Mouse (Mus musculus) fibroblast of lung, adult 2 months (primary cell): Measurements from ENCODE around the gene Ces1d.

Experiments
- DNase-seq: peaks from one replicate; pipeline ENCODE4 v3.0.0-alpha.2; 2011; ENCODE audit warnings: low read depth

Gene Ces1d

DNA sequence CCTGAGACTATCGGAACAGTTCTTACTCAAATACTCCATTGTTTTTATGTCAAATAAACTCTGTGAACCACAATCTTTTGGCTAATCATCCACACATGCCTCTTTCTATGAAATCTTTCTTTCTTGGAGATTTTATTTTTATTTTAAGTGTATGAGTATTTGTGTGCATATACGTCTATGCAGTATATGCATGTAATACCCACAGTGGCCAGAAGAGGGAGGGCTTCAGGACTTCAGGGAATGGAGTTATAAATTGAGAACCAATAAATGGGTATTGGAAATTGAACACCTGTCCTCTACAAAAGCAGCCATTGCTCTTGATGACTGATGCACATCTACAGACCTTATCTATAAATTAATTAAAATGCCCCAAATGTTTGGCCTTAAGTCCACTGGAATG is 65.4 kb downstream of the Ces1d start:
- DNase-seq, result no peak

DNA sequence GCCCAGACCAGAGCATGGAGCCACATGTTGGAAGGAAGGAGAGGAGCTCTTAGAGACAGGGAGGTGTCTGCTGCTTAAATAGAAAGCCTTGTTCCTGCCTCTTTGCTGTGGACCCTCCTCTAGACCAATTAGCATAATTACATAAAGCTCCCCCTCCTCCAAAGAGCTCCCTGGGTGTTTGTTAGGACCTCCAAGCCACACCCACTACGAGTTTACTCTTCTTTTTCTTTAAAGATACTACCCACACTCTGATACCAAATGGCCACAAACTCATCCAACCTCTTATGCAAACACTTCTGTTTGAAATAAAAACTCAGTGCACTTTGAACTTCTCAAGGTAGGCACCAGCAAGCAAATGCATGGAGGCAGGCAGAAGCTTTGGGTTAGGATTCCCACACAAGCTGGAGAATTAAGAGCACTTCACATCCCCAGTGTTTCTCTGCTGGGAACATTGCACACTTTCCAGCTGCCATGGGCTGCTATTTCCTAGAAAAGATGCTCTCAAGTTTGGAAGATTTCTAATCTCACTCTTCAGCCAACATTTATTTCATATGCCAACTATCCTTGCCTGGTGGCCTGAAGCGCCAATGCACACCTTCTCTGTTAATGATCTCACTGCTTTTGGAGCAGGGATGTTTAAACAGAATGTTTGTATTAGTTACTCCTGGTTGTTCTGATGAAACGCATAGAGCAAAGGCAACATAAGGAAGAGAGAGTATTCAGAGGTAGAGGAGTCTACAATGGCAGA is 66.2 kb downstream of the Ces1d start, which contains the start of gene Ces1c:
Gene Ces1c (minus strand): TSS at position 51 of the 748 bp plus-strand sequence.
- no peak for DNase-seq

DNA sequence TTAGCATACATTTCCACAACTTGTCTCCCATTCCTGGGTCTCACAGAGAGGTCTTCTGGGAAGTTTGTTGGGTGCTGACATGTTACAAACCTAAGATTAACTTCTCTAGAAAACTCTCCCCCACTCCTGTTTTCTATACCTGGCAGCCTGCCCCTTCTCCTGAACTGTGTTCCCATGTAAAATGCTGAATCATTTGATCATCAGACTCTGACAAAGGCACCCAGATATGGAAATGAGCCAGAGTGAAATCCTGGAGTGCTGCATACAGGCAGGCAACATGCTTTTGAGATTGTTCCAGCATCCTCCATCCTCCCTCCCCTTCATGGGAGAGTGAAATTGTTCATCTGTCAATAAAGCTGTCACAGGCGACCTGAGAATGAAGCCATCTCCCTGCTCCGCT is 71.2 kb downstream of the Ces1d start:
- DNase-seq, result no peak

DNA sequence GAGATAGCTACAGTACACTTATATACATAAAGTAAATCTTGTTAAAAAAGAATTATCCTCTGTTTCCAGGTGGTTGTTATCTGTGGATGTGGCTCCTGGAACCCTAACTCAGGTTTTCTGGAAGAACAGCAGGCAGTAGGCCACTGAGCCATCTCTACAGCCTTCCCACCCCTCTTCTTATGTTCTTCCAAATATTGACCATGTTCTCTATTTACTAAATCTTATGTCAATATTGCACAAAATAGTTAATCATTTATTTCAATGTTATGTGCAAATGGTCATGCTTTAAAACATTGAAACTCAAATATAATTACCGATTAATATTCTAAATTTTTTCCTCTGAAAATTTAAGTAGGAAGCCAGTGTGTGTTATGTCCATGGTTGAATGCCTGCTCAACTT is 75.6 kb downstream of the Ces1d start:
- no peak for DNase-seq
